Mouse (Mus musculus) liver, postnatal 0 days (tissue): ENCODE measurements around the gene Hoxa11. TPM values are rescaled to one million over a fixed set of nuclear protein-coding genes. Genes with fewer than 3 reads are reported as not detected.

Source experiments
- ATAC-seq: fragments of 200-750 bp; cut with Nextera tagmentation; 2 replicates; pipeline ENCODE4 v1.8.0; 2017; ENCODE audit warnings: mild to moderate bottlenecking, moderate library complexity
- DNase-seq: peaks from one replicate; pipeline ENCODE4 v3.0.0-alpha.2; 2016
- H3K27ac ChIP-seq: fragments of 300-500 bp; sonication (generic); 2 replicates; pipeline ENCODE4 v1.5.1; 2014; ENCODE audit warnings: antibody characterized with exemption, moderate library complexity, mild to moderate bottlenecking, low read depth
- H3K27me3 ChIP-seq: fragments of 300-500 bp; sonication (generic); 2 replicates; pipeline ENCODE4 v1.6.1; 2014; ENCODE audit warnings: low read length, control low read depth, mixed read lengths; ENCODE audit not compliant: insufficient read depth
- H3K36me3 ChIP-seq: fragments of 300-500 bp; sonication (generic); replicated peaks from 2 replicates; pipeline ENCODE4 v1.6.1; 2014; ENCODE audit warnings: mild to moderate bottlenecking, control low read depth, low read length, moderate library complexity, mixed read lengths; ENCODE audit not compliant: insufficient read depth
- H3K4me1 ChIP-seq: fragments of 300-500 bp; sonication (generic); 2 replicates; pipeline ENCODE4 v1.6.1; 2014; ENCODE audit warnings: antibody characterized with exemption, mild to moderate bottlenecking, control low read depth; ENCODE audit not compliant: insufficient read depth
- H3K4me2 ChIP-seq: fragments of 300-500 bp; sonication (generic); 2 replicates; pipeline ENCODE4 v1.6.1; 2014; ENCODE audit warnings: low read depth, mild to moderate bottlenecking, low read length, moderate library complexity, mixed read lengths
- H3K4me3 ChIP-seq: fragments of 300-500 bp; sonication (generic); 2 replicates; pipeline ENCODE4 v1.5.1; 2014; ENCODE audit warnings: low read depth, low read length
- H3K9ac ChIP-seq: fragments of 300-500 bp; sonication (generic); replicated peaks from 2 replicates; pipeline ENCODE4 v1.6.1; 2014; ENCODE audit warnings: mild to moderate bottlenecking, moderate library complexity
- H3K9me3 ChIP-seq: fragments of 300-500 bp; sonication (generic); 2 replicates; pipeline ENCODE4 v1.6.1; 2016; ENCODE audit warnings: mild to moderate bottlenecking, control low read depth, low read length, mixed read lengths
- CTCF ChIP-seq: sonication (generic); IDR thresholded peaks from 2 replicates; pipeline ENCODE4 v1.5.1; 2016; ENCODE audit warnings: antibody characterized with exemption, low read depth
- EP300 ChIP-seq: IDR thresholded peaks from 2 replicates; pipeline ENCODE4 v1.6.1; 2016; ENCODE audit warnings: antibody characterized with exemption, low read depth, mild to moderate bottlenecking
- WGBS: fragments of 180-500 bp; shearing (Covaris S2); extraction: QIAGEN DNeasy Blood & Tissue Kit; methylation state at CpG from one replicate; pipeline ENCODE4 v1.1.7; 2014; ENCODE audit not compliant: insufficient replicate concordance; 5-methylcytosine and 5-hydroxymethylcytosine counted together
- polyA plus RNA-seq: library from polyadenylated mRNA; unstranded; fragments of >200 nt; fragmentation: Nextera tagmentation; extraction: Ambion mirVana; gene quantifications from 2 replicates; pipeline ENCODE4 v1.2.1, GENCODE M21; 2015

Gene Hoxa11
- polyA plus RNA-seq, 1 experiment from 2014 or later, result not detected

GRCm38 (mm10) chr6:52281084-52281483 is 35.5 kb upstream of the Hoxa11 start:
- no peaks in the 10 kb centered on the region for H3K4me1 ChIP-seq
- no peak overlapping the region for H3K4me2 ChIP-seq
- WGBS, result 55% methylated on average over 12 of the region's 12 CpGs
- no peak overlapping the region for H3K4me3 ChIP-seq
- DNase-seq (no peak), ATAC-seq (no peak)
- TF ChIP-seq CTCF (no peak), EP300 (no peak)
- H3K27me3 ChIP-seq, result peaks cover 37% of the 10 kb centered on the region
- H3K36me3 ChIP-seq, result no peaks in the 10 kb centered on the region
- no peak overlapping the region for H3K27ac ChIP-seq
- H3K9ac ChIP-seq, result no peak overlapping the region
- H3K9me3 ChIP-seq, result no peaks in the 10 kb centered on the region

GRCm38 (mm10) chr6:52276920-52277319 is 31.3 kb upstream of the Hoxa11 start:
- H3K9ac ChIP-seq, result no peak overlapping the region
- 11% methylated on average over 5 of the region's 5 CpGs for WGBS
- H3K27me3 ChIP-seq, result peaks cover 72% of the 10 kb centered on the region
- H3K36me3 ChIP-seq, result no peaks in the 10 kb centered on the region
- no peak overlapping the region for H3K4me2 ChIP-seq
- no peak overlapping the region for H3K4me3 ChIP-seq
- TF ChIP-seq EP300 (no peak), CTCF (no peak)
- H3K27ac ChIP-seq, result no peak overlapping the region
- H3K9me3 ChIP-seq, result no peaks in the 10 kb centered on the region
- no peaks in the 10 kb centered on the region for H3K4me1 ChIP-seq
- DNase-seq (no peak), ATAC-seq (no peak)

- WGBS, result 4% methylated on average over 6 of the region's 6 CpGs
- no peaks in the 10 kb centered on the region for H3K4me1 ChIP-seq
- no peak overlapping the region for H3K27ac ChIP-seq
- no peak overlapping the region for H3K4me3 ChIP-seq
- H3K9me3 ChIP-seq, result no peaks in the 10 kb centered on the region
- no peak overlapping the region for H3K9ac ChIP-seq
- H3K27me3 ChIP-seq, result peaks cover 77% of the 10 kb centered on the region
- ATAC-seq, result no peak
- no peak for TF ChIP-seq EP300
- no peak for TF ChIP-seq CTCF
- no peak overlapping the region for H3K4me2 ChIP-seq
- H3K36me3 ChIP-seq, result no peaks in the 10 kb centered on the region
- no peak for DNase-seq
Measured at GRCm38 (mm10) chr6:52276382-52276781, 30.8 kb upstream of the Hoxa11 start.

- H3K4me3 ChIP-seq, result no peak overlapping the region
- 0 out of 2 replicates have a peak, but pooled peaks cover under 1% of the 10 kb centered on the region for H3K4me1 ChIP-seq
- ATAC-seq (no peak), DNase-seq (no peak)
- no peaks in the 10 kb centered on the region for H3K9me3 ChIP-seq
- 20% methylated on average over 8 of the region's 8 CpGs for WGBS
- no peaks in the 10 kb centered on the region for H3K36me3 ChIP-seq
- H3K9ac ChIP-seq, result no peak overlapping the region
- no peak overlapping the region for H3K27ac ChIP-seq
- peaks cover 81% of the 10 kb centered on the region for H3K27me3 ChIP-seq
- no peak for TF ChIP-seq CTCF
- no peak for TF ChIP-seq EP300
- H3K4me2 ChIP-seq, result no peak overlapping the region
Measured at GRCm38 (mm10) chr6:52275563-52276280, 30.1 kb upstream of the Hoxa11 start.

GRCm38 (mm10) chr6:52274576-52274975 is 29.0 kb upstream of the Hoxa11 start:
- Histone ChIP-seq H3K36me3 (no peaks in the 10 kb centered on the region), H3K4me3 (no peak overlapping the region), H3K9me3 (no peaks in the 10 kb centered on the region), H3K4me1 (0 out of 2 replicates have a peak, but pooled peaks cover 3% of the 10 kb centered on the region), H3K4me2 (no peak overlapping the region), H3K27me3 (peaks cover 87% of the 10 kb centered on the region), H3K9ac (no peak overlapping the region), H3K27ac (no peak overlapping the region)
- ATAC-seq (no peak), DNase-seq (no peak)
- TF ChIP-seq EP300, result no peak
- TF ChIP-seq CTCF, result no peak
- 11% methylated on average over 11 of the region's 11 CpGs for WGBS

GRCm38 (mm10) chr6:52273656-52274280 is 28.2 kb upstream of the Hoxa11 start:
- H3K4me1 ChIP-seq, result 0 out of 2 replicates have a peak, but pooled peaks cover 3% of the 10 kb centered on the region
- H3K27me3 ChIP-seq, result peaks cover 92% of the 10 kb centered on the region
- H3K4me2 ChIP-seq, result no peak overlapping the region
- H3K9ac ChIP-seq, result no peak overlapping the region
- TF ChIP-seq CTCF (no peak), EP300 (no peak)
- no peak overlapping the region for H3K4me3 ChIP-seq
- no peaks in the 10 kb centered on the region for H3K36me3 ChIP-seq
- WGBS, result 6% methylated on average over 21 of the region's 22 CpGs
- no peak overlapping the region for H3K27ac ChIP-seq
- ATAC-seq (no peak), DNase-seq (no peak)
- no peaks in the 10 kb centered on the region for H3K9me3 ChIP-seq
